Mouse (Mus musculus): ENCODE results near the gene Stap2. TPM values are rescaled to one million over a fixed set of nuclear protein-coding genes. Genes with fewer than 3 reads are reported as not detected.

Gene Stap2
- total RNA-seq, 1 experiment = 3.4 TPM

DNA sequence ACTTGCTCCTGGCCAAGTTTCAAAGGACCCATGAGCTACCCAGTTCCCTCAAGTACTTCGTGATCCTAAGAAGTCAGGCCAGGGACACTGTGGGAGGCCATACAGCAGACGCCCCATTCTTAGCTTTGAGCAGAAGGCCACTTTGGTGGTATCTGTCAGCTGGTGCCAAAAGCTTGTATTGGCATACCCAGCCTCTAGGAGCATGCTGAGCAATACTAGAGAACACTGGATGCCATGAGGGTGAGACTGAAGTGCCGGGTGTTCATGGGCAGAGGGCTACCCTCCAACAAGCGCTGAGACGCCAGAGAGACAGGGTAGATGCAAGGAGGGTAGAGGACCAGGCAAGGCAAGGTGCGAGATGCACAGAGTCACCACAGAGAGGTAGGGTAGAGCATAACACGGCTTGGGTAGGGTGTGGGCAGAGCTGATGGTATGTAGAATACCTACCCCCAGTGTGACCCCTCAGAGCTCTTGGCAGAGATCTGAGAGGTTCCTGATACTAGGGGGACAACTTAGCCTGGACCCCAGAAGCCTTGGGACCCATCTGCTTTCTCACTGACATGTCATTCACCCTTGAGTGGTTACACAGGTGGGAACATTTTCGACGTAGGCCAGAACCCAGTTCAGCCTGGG, 25.0 kb upstream of the Stap2 start:
- peaks cover 26% of the 10 kb centered on the region; the same call in 1 of the 2 replicates for H3K36me3 ChIP-seq (ENCODE audit: control insufficient read depth, insufficient read depth, low read length, poor library complexity, severe bottlenecking)
- no peak overlapping the region for H3K9ac ChIP-seq (ENCODE audit: insufficient read depth, low read depth, low read length, poor library complexity, severe bottlenecking)
- no peaks in the 10 kb centered on the region for H3K9me3 ChIP-seq (ENCODE audit: control insufficient read depth, insufficient read depth, low read depth, low read length)
- H3K4me3 ChIP-seq (ENCODE audit: insufficient read depth in 1 of 2, low read depth in 1 of 2, low read length in 2 of 2, poor library complexity in 1 of 2, severe bottlenecking in 1 of 2) = no peak overlapping the region
- in situ Hi-C loops (cut with MboI; ENCODE audit: low sequenced_read_pairs in 2 of 2, unreplicated experiment in 2 of 2) = no loop called here
- peaks cover 2 to 11% of the 10 kb centered on the region in 2 experiments; a peak in 3 of 4 replicates for H3K4me1 ChIP-seq (ENCODE audit: control insufficient read depth in 2 of 2, insufficient read depth in 2 of 2, low read length in 2 of 2, poor library complexity in 1 of 2)
- H3K27ac ChIP-seq (ENCODE audit: insufficient read depth, low read depth, low read length, poor library complexity, severe bottlenecking) = no peak overlapping the region
- TF ChIP-seq CHD2 (IDR thresholded peaks at IDR 0.05; ENCODE audit: low read depth, low read length) (no peak), ZNF384 (IDR thresholded peaks at IDR 0.05; ENCODE audit: low read depth, low read length) (no peak), HCFC1 (IDR thresholded peaks at IDR 0.05; ENCODE audit: borderline replicate concordance, insufficient read depth, low read length) (no peak), ZC3H11A (IDR thresholded peaks at IDR 0.05; ENCODE audit: borderline replicate concordance, low read depth, low read length) (no peak), MAFK (IDR thresholded peaks at IDR 0.05; ENCODE audit: insufficient read depth, low read depth, low read length) (no peak)
- DNase-seq (ENCODE audit: low read depth, low spot score) = no peak

DNA sequence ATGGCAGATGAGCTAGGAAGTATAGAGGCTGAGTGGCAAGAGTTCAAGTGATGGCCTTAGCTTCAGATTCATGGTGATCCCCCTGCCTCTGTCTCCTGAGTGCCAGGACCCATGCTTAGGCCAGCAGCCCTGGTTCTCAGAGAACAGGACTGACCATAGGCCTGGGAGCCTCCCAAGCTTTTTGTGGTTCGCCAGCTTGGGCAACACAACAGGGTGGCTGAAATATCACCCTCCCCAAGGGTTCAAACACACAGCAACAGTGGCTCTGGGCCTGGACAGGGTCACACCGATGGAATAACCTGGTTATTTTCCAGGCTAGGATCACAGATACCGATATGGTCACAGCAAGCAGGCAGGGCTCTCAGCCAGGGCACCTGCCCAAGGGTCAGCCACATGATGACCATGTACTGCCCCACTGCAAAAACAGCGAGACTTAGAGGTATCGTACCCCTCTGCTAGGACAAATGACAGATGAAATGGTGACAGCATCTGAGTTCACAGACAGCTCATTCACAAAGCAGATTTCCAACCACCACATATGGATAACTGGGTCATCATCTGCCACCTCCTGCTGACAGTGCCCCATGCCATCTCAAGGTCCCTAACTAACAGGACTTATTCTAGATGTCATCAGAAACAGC, 22.5 kb upstream of the Stap2 start:
- no peak for DNase-seq (ENCODE audit: low read depth, low spot score)
- H3K4me1 ChIP-seq (ENCODE audit: control insufficient read depth in 2 of 2, insufficient read depth in 2 of 2, low read length in 2 of 2, poor library complexity in 1 of 2) = peaks cover 2% of the 10 kb centered on the region in 2 experiments; a peak in 2 of 4 replicates
- no peaks in the 10 kb centered on the region for H3K9me3 ChIP-seq (ENCODE audit: control insufficient read depth, insufficient read depth, low read depth, low read length)
- TF ChIP-seq CHD2 (IDR thresholded peaks at IDR 0.05; ENCODE audit: low read depth, low read length) (no peak), MAFK (IDR thresholded peaks at IDR 0.05; ENCODE audit: insufficient read depth, low read depth, low read length) (no peak), ZC3H11A (IDR thresholded peaks at IDR 0.05; ENCODE audit: borderline replicate concordance, low read depth, low read length) (no peak), HCFC1 (IDR thresholded peaks at IDR 0.05; ENCODE audit: borderline replicate concordance, insufficient read depth, low read length) (no peak), ZNF384 (IDR thresholded peaks at IDR 0.05; ENCODE audit: low read depth, low read length) (no peak)
- H3K27ac ChIP-seq (ENCODE audit: insufficient read depth, low read depth, low read length, poor library complexity, severe bottlenecking) = no peak overlapping the region
- H3K4me3 ChIP-seq (ENCODE audit: insufficient read depth in 1 of 2, low read depth in 1 of 2, low read length in 2 of 2, poor library complexity in 1 of 2, severe bottlenecking in 1 of 2) = no peak overlapping the region
- H3K36me3 ChIP-seq (ENCODE audit: control insufficient read depth, insufficient read depth, low read length, poor library complexity, severe bottlenecking) = peaks cover 15% of the 10 kb centered on the region; the same call in 1 of the 2 replicates
- no peak overlapping the region for H3K9ac ChIP-seq (ENCODE audit: insufficient read depth, low read depth, low read length, poor library complexity, severe bottlenecking)
- in situ Hi-C loops (cut with MboI; ENCODE audit: low sequenced_read_pairs in 2 of 2, unreplicated experiment in 2 of 2) = no loop called here

DNA sequence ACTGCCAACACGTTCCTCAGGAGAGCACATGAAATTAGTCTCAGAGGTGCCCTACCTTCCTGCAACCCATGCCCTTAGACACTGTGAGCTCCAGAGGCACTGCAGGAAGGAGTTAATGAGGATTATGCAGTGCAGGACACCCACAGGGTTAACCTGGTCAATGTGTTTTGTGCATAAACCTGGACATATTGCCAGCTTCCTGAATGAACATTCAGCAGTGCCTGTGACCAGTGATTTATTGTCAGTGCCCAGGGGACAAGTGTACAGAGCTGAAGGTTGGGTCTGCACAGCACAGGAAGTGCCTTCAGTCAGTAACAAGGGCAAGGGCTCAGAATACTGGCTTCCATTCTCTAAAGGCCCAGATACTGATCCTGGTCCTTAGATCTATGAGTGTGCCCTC, 21.5 kb upstream of the Stap2 start:
- TF ChIP-seq CHD2 (IDR thresholded peaks at IDR 0.05; ENCODE audit: low read depth, low read length) = no peak
- no peak for TF ChIP-seq HCFC1 (IDR thresholded peaks at IDR 0.05; ENCODE audit: borderline replicate concordance, insufficient read depth, low read length)
- no peak for TF ChIP-seq ZNF384 (IDR thresholded peaks at IDR 0.05; ENCODE audit: low read depth, low read length)
- no peak for TF ChIP-seq MAFK (IDR thresholded peaks at IDR 0.05; ENCODE audit: insufficient read depth, low read depth, low read length)
- no peak for TF ChIP-seq ZC3H11A (IDR thresholded peaks at IDR 0.05; ENCODE audit: borderline replicate concordance, low read depth, low read length)
- Histone ChIP-seq H3K9ac (ENCODE audit: insufficient read depth, low read depth, low read length, poor library complexity, severe bottlenecking) (no peak overlapping the region), H3K4me1 (ENCODE audit: control insufficient read depth in 2 of 2, insufficient read depth in 2 of 2, low read length in 2 of 2, poor library complexity in 1 of 2) (no peaks in the 10 kb centered on the region), H3K27ac (ENCODE audit: insufficient read depth, low read depth, low read length, poor library complexity, severe bottlenecking) (no peak overlapping the region), H3K4me3 (ENCODE audit: insufficient read depth in 1 of 2, low read depth in 1 of 2, low read length in 2 of 2, poor library complexity in 1 of 2, severe bottlenecking in 1 of 2) (no peak overlapping the region), H3K36me3 (ENCODE audit: control insufficient read depth, insufficient read depth, low read length, poor library complexity, severe bottlenecking) (peaks cover 13% of the 10 kb centered on the region; the same call in 1 of the 2 replicates), H3K9me3 (ENCODE audit: control insufficient read depth, insufficient read depth, low read depth, low read length) (no peaks in the 10 kb centered on the region)
- in situ Hi-C loops (cut with MboI; ENCODE audit: low sequenced_read_pairs in 2 of 2, unreplicated experiment in 2 of 2) = no loop called here
- DNase-seq (ENCODE audit: low read depth, low spot score) = no peak

DNA sequence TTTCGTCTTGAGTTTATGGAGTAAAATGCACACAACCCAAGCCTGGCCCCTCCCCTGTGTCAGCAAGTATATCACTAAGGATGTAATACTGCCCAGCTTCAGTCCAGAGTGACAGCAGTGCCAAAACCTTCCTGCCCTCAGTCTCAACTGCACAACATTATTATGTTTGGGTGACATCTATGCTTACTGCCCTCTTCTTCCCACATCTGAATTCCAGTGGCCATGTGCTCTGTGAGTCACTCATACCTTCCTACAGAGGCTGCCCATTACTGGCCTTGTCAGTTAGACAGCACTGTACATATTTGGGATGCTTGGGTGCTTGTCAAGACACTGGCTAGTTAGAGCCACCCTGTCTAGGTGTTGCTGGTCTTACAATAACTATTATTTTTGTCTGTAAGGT, 20.9 kb upstream of the Stap2 start:
- TF ChIP-seq MAFK (IDR thresholded peaks at IDR 0.05; ENCODE audit: insufficient read depth, low read depth, low read length) (no peak), ZC3H11A (IDR thresholded peaks at IDR 0.05; ENCODE audit: borderline replicate concordance, low read depth, low read length) (no peak), ZNF384 (IDR thresholded peaks at IDR 0.05; ENCODE audit: low read depth, low read length) (no peak), CHD2 (IDR thresholded peaks at IDR 0.05; ENCODE audit: low read depth, low read length) (no peak), HCFC1 (IDR thresholded peaks at IDR 0.05; ENCODE audit: borderline replicate concordance, insufficient read depth, low read length) (no peak)
- H3K36me3 ChIP-seq (ENCODE audit: control insufficient read depth, insufficient read depth, low read length, poor library complexity, severe bottlenecking) = peaks cover 13% of the 10 kb centered on the region; the same call in 1 of the 2 replicates
- no peak for DNase-seq (ENCODE audit: low read depth, low spot score)
- no peak overlapping the region for H3K4me3 ChIP-seq (ENCODE audit: insufficient read depth in 1 of 2, low read depth in 1 of 2, low read length in 2 of 2, poor library complexity in 1 of 2, severe bottlenecking in 1 of 2)
- H3K9ac ChIP-seq (ENCODE audit: insufficient read depth, low read depth, low read length, poor library complexity, severe bottlenecking) = no peak overlapping the region
- H3K4me1 ChIP-seq (ENCODE audit: control insufficient read depth in 2 of 2, insufficient read depth in 2 of 2, low read length in 2 of 2, poor library complexity in 1 of 2) = no peaks in the 10 kb centered on the region
- no peaks in the 10 kb centered on the region for H3K9me3 ChIP-seq (ENCODE audit: control insufficient read depth, insufficient read depth, low read depth, low read length)
- H3K27ac ChIP-seq (ENCODE audit: insufficient read depth, low read depth, low read length, poor library complexity, severe bottlenecking) = no peak overlapping the region
- in situ Hi-C loops (cut with MboI; ENCODE audit: low sequenced_read_pairs in 2 of 2, unreplicated experiment in 2 of 2) = no loop called here
